Mouse (Mus musculus) midbrain, embryonic 13.5 days (tissue): ENCODE data around the gene Tmem56. TPM values are rescaled to one million over a fixed set of nuclear protein-coding genes. Genes with fewer than 3 reads are reported as not detected.

ENCODE experiments used
- ATAC-seq: fragments of 200-750 bp; cut with Nextera tagmentation; 2 replicates; pipeline ENCODE4 v1.8.0; 2017; ENCODE audit warnings: mild to moderate bottlenecking, moderate TSS enrichment, moderate library complexity
- H3K27ac ChIP-seq: fragments of 300-500 bp; sonication (generic); 2 replicates; pipeline ENCODE4 v1.5.1; 2015; ENCODE audit warnings: inconsistent platforms, mild to moderate bottlenecking, moderate library complexity
- H3K27me3 ChIP-seq: fragments of 300-500 bp; sonication (generic); 2 replicates; pipeline ENCODE4 v1.6.1; 2015; ENCODE audit warnings: mild to moderate bottlenecking, inconsistent platforms
- H3K36me3 ChIP-seq: fragments of 300-500 bp; sonication (generic); 2 replicates; pipeline ENCODE4 v1.6.1; 2015; ENCODE audit warnings: mild to moderate bottlenecking, inconsistent platforms
- H3K4me1 ChIP-seq: fragments of 300-500 bp; sonication (generic); replicated peaks from 2 replicates; pipeline ENCODE4 v1.6.1; 2015; ENCODE audit warnings: inconsistent platforms
- H3K4me2 ChIP-seq: fragments of 300-500 bp; sonication (generic); replicated peaks from 2 replicates; pipeline ENCODE4 v1.6.1; 2015; ENCODE audit warnings: moderate library complexity, mild to moderate bottlenecking, inconsistent platforms
- H3K4me3 ChIP-seq: fragments of 300-500 bp; sonication (generic); replicated peaks from 2 replicates; pipeline ENCODE4 v1.5.1; 2015; ENCODE audit warnings: mild to moderate bottlenecking, inconsistent platforms
- H3K9ac ChIP-seq: fragments of 300-500 bp; sonication (generic); replicated peaks from 2 replicates; pipeline ENCODE4 v1.6.1; 2015; ENCODE audit warnings: mild to moderate bottlenecking, inconsistent platforms
- H3K9me3 ChIP-seq: fragments of 300-500 bp; sonication (generic); 2 replicates; pipeline ENCODE4 v1.6.1; 2016; ENCODE audit warnings: mild to moderate bottlenecking, inconsistent platforms
- WGBS: fragments of 180-500 bp; shearing (Covaris S2); methylation state at CpG from one replicate; pipeline ENCODE4 v1.1.7; 2015; 5-methylcytosine and 5-hydroxymethylcytosine counted together
- polyA plus RNA-seq: library from polyadenylated mRNA; unstranded; fragments of >200 nt; fragmentation: Nextera tagmentation; extraction: Ambion mirVana; gene quantifications from 2 replicates; pipeline ENCODE4 v1.2.1, GENCODE M21; 2015

Tmem56 gene
- polyA plus RNA-seq, 1 experiment from 2014 or later: 1.2 TPM

DNA sequence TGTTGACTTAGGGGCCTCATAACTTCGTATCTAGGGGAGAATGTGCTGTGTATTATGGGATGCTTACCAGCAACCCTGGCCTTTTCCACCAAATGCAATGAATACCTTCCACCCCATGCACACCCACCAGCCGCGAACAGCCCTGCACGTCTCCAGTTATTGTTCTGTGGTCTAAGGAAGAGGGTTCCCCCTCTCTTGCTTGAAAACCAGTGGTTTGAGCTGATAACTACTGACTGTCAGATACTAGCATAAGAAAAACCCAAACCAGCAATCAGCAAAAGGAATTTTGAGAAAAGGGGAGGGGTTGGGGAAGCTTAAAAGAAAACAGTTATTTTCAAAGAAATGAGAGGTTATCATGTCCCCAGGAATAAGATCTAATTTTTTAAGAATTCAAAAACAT is 26.5 kb upstream of the Tmem56 start:
- no peak for ATAC-seq
- no peaks in the 10 kb centered on the region for H3K36me3 ChIP-seq
- WGBS: 77% methylated on average over 4 of the region's 4 CpGs
- H3K27me3 ChIP-seq: no peaks in the 10 kb centered on the region
- H3K4me1 ChIP-seq: no peaks in the 10 kb centered on the region
- no peak overlapping the region for H3K4me3 ChIP-seq
- no peaks in the 10 kb centered on the region for H3K9me3 ChIP-seq
- H3K9ac ChIP-seq: no peak overlapping the region
- H3K4me2 ChIP-seq: no peak overlapping the region
- no peak overlapping the region for H3K27ac ChIP-seq

DNA sequence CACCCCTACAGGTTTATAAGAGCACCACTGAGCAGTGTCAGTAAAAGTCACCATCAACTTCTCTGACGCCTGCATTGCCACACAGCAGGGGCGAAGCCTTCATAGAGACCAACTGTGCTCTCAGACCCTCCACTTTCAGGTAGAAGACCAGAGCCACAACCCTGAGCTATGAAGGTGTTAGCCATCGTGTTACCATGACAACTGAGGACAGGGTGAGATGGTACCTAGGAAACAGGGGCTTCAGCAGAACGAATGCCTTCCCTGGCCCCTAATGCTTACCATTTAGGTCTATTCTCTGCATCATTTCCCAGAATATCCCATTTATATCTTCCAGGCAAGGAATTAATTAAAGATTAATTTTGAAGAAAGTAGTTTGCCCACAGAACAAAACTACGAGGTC is 26.0 kb upstream of the Tmem56 start:
- peak; percentile 44; the same call in 1 of the 2 replicates for ATAC-seq
- WGBS: 82% methylated on average over 5 of the region's 5 CpGs
- Histone ChIP-seq H3K27ac (no peak overlapping the region), H3K9ac (no peak overlapping the region), H3K36me3 (no peaks in the 10 kb centered on the region), H3K4me1 (no peaks in the 10 kb centered on the region), H3K9me3 (no peaks in the 10 kb centered on the region), H3K27me3 (no peaks in the 10 kb centered on the region), H3K4me3 (no peak overlapping the region), H3K4me2 (no peak overlapping the region)

DNA sequence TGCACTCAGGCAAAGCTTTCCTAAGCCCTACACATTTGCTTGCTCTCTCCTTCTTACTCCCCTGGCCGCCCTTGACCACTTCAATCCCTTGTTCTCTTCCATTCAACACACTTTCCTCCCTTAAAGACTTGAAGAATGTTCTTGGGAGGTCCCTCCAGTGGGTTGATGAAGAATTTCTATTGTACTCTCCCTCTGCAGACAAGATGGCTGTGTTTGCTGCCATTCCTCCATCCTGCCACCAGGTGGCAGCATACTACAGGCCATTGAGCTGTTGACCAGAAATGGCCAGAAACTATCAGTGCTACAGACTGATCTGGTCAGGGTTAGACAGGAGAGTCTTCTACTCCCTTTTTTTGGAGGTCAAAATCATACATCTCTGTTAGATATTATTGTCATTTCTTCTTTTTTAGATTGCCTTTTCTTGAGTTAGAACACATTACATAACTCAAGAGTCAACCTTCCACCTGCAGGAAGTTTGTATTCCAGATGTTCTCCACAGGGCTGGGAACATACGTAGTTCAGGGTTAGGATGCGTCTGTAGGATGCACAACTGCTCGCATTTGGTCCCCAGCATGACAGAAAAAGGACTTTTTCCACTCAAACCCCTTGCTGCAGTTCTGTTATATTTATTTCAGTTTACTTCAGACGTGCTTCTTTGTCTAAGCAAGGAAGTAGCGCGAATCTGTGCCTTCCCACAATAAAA is 24.8 kb upstream of the Tmem56 start:
- Histone ChIP-seq H3K4me1 (no peaks in the 10 kb centered on the region), H3K36me3 (no peaks in the 10 kb centered on the region), H3K9ac (no peak overlapping the region), H3K4me2 (no peak overlapping the region), H3K27ac (no peak overlapping the region), H3K4me3 (no peak overlapping the region), H3K9me3 (no peaks in the 10 kb centered on the region), H3K27me3 (no peaks in the 10 kb centered on the region)
- ATAC-seq: peak; percentile 75
- 76% methylated on average over 7 of the region's 7 CpGs for WGBS

DNA sequence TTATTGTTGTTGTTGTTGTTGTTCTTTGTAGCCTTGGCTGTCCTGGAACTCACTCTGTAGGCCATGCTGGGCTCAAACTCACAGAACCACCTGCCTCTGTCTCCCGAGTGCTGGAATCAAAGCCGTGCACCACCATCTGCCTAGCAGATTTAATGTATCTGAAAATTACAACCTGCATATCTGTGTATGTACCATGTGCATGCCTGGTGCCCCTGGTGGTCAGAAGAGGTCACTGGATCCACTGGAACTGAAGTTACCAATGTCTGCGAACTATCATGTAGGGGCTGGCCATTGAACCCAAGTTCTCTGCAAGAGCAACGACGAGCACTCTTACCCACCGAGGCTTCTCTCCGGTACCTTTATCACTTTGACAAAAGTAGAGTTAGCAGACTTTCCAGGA is 23.7 kb upstream of the Tmem56 start:
- ATAC-seq: no peak
- Histone ChIP-seq H3K27ac (no peak overlapping the region), H3K36me3 (no peaks in the 10 kb centered on the region), H3K9me3 (no peaks in the 10 kb centered on the region), H3K9ac (no peak overlapping the region), H3K4me2 (no peak overlapping the region), H3K4me1 (no peaks in the 10 kb centered on the region), H3K27me3 (no peaks in the 10 kb centered on the region), H3K4me3 (no peak overlapping the region)
- 92% methylated on average over 7 of the region's 7 CpGs for WGBS

DNA sequence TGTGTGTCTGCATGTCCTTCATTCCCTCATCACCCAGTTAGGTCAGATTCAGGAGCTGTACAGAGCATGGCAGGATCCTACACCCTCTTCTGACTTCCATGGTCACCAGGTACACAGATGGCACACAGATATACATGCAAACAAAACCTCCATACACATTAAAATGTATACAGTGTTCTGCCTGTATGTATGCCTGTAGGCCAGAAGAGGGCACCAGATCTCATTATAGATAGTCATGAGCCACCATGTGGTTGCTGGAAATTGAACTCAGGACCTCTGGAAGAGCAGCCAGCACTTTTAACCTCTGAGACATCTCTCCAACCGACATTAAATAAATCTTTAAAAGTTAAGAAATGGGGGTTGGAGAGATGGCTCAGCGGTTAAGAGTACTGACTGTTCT is 11.3 kb upstream of the Tmem56 start:
- WGBS: 72% methylated on average over 2 of the region's 2 CpGs
- Histone ChIP-seq H3K4me3 (no peak overlapping the region), H3K36me3 (no peaks in the 10 kb centered on the region)

DNA sequence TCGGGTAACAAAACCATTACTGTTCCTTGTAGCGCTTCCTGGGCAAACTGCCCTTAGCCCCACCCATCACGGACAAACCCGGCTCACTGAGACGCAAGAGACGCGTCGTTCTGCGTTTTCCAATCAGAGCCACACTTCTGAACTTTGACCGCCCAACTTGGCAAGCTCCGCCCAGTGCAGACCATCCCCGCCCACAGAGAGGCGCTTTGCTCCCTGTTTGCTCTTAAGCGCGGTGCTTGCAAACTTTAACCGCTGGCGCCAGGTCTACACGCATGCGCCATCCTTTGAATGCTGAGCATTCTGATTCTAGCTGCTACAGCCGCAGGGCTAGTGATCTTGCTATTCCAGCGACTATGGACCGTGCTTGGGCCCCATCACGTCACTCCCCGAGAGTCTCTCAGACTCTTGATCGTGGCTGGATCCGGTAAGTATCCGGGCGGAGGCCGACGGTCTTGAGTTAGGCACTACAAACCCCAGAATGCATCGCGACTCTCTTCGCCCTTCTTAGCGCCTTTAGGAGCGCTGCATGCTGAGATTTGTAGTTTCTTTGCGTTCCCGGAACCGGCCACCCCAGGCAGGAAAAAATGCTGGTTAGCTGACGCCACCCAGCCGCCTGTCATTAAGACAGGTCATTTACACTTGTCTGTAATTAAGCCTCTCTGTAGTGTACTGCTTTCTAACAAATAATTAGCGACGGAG is 8.8 kb upstream of the Tmem56 start, which contains the start of gene Alg14:
Alg14 (plus strand) TSS at position 214 of the 699 bp plus-strand sequence.
- under 1% methylated on average over 42 of the region's 42 CpGs for WGBS
- peak; percentile 98 for ATAC-seq
- H3K4me3 ChIP-seq: peak within 1 kb of the TSS; percentile 54

More for the DNA sequence above, 11.3 kb upstream of the Tmem56 start:
- Histone ChIP-seq H3K9ac (no peak overlapping the region), H3K4me2 (no peak overlapping the region), H3K9me3 (no peaks in the 10 kb centered on the region), H3K4me1 (0 out of 2 replicates have a peak, but pooled peaks cover 11% of the 10 kb centered on the region), H3K27ac (no peak overlapping the region), H3K27me3 (no peaks in the 10 kb centered on the region)
- no peak for ATAC-seq

DNA sequence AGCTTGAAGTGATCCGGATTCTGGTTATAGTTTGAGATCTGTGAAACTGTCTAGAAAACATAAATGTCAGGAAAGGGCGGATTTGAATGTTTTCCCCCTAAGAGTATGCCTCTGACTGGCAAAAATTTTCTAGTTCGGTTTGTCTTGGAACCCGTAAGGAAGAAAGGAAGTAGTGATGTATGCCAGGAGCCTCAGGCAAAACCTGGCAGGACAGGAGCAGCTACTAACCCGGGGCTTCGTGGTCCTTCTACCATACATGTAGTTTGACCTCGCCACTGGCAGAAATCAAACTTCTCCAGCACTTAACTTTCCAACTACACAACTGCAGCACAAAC is 8.3 kb upstream of the Tmem56 start:
- Histone ChIP-seq H3K9me3 (no peaks in the 10 kb centered on the region), H3K9ac (peak overlapping the region; percentile 55), H3K27me3 (no peaks in the 10 kb centered on the region), H3K4me2 (peak overlapping the region; percentile 56), H3K36me3 (no peaks in the 10 kb centered on the region), H3K4me1 (0 out of 2 replicates have a peak, but pooled peaks cover 11% of the 10 kb centered on the region), H3K27ac (peak overlapping the region; percentile 48), H3K4me3 (peak overlapping the region; percentile 54)
- 6% methylated on average over 7 of the region's 7 CpGs for WGBS
- ATAC-seq: no peak

More for the DNA sequence above, 8.8 kb upstream of the Tmem56 start, which contains the start of gene Alg14:
- peak within 1 kb of the TSS; percentile 64 for H3K9ac ChIP-seq
- H3K27me3 ChIP-seq: no peaks in the 10 kb centered on the region
- H3K4me2 ChIP-seq: peak within 1 kb of the TSS; percentile 56
- 0 out of 2 replicates have a peak, but pooled peaks cover 11% of the 10 kb centered on the region for H3K4me1 ChIP-seq
- no peaks in the 10 kb centered on the region for H3K36me3 ChIP-seq
- peak within 1 kb of the TSS; percentile 89 for H3K27ac ChIP-seq
- no peaks in the 10 kb centered on the region for H3K9me3 ChIP-seq

DNA sequence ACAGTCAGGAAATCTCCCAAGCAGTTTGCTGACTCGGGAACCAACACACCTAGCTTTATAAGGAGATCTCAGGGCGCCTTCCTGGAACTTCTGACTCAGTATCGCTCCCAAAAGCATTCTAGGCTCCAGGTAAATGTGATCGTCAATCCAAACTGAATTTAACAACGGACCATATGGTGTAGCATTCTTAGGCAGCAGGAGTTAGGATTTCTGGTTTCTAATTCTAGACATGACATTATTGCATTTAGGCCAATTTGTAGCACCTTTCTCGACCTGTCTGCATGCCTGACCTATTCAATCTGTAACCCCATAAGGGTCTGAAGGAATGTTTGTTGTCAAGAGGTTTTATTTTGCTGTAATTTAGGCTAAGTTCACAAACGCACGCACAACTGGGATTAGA is 7.8 kb upstream of the Tmem56 start:
- Histone ChIP-seq H3K9ac (no peak overlapping the region; the same call in 1 of the 2 replicates), H3K36me3 (no peaks in the 10 kb centered on the region), H3K9me3 (no peaks in the 10 kb centered on the region), H3K27me3 (no peaks in the 10 kb centered on the region), H3K4me1 (0 out of 2 replicates have a peak, but pooled peaks cover 11% of the 10 kb centered on the region), H3K4me2 (peak overlapping the region; percentile 56), H3K4me3 (no peak overlapping the region; the same call in 1 of the 2 replicates), H3K27ac (no peak overlapping the region)
- no peak for ATAC-seq
- 84% methylated on average over 8 of the region's 8 CpGs for WGBS

DNA sequence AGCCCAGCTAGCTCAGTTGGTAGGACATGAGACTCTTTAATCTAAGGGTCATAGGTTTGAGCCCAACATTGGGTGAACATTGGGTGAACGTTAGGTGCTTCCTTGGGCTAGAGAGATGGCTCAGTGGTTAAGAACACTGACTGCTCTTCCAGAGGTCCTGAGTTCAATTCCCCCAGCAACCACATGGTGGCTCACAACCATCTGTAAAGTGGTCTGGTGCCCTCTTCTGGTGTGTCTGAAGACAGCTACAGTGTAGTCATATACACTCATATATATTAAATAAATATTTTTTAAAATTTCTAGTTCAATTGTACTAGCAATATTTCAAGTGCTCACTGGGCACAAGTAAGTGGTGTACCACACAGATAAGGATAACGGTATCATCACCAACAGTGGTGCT is 4.3 kb upstream of the Tmem56 start:
- Histone ChIP-seq H3K27me3 (no peaks in the 10 kb centered on the region), H3K27ac (no peak overlapping the region), H3K36me3 (no peaks in the 10 kb centered on the region), H3K4me2 (no peak overlapping the region), H3K9me3 (no peaks in the 10 kb centered on the region), H3K4me1 (0 out of 2 replicates have a peak, but pooled peaks cover 7% of the 10 kb centered on the region), H3K9ac (no peak overlapping the region), H3K4me3 (no peak overlapping the region)
- no peak for ATAC-seq
- 93% methylated on average over 2 of the region's 2 CpGs for WGBS

DNA sequence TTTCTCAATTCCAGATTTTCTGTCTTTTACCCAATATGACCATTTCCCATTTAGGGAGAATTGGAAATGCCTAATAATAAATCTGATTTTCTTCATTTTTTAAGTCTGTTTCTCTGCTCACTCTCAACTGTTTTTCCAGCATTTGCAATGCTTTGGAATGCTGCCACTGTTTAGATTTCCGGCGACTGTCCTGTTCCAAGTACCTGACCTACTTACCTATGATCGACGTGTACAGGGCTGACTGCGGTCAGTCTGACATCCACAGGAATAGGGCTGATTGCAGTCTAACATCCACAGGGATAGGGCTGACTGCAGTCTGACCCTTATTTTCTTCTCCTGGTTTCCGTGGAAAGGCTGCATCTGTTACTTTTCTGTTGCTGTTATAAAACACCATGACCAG is 2.3 kb upstream of the Tmem56 start:
- Histone ChIP-seq H3K9me3 (no peaks in the 10 kb centered on the region), H3K9ac (no peak overlapping the region), H3K36me3 (no peaks in the 10 kb centered on the region), H3K27ac (no peak overlapping the region), H3K27me3 (no peaks in the 10 kb centered on the region), H3K4me1 (no peaks in the 10 kb centered on the region), H3K4me3 (no peak overlapping the region), H3K4me2 (no peak overlapping the region)
- 96% methylated on average over 6 of the region's 6 CpGs for WGBS
- ATAC-seq: no peak

DNA sequence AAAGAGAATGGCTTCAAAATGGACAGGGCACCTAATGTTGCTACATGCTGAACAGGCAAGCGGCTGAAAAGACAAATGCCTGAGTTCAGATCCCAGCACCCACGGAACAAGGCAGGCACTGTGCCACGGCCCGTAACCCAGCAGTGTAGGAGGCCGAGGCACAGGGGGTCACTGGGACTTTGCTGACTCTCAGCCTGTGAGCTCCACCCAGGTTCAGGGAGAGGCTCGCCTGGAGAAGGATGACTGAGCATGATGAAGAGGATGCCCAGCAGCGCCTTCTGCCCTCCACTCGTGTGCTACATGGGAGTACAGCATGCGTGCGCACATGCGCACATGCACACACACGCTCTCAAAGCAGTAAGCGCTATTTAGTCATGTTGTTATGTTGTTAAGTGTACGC is 3.2 kb downstream of the Tmem56 start:
- Histone ChIP-seq H3K9ac (no peak overlapping the region), H3K36me3 (no peaks in the 10 kb centered on the region), H3K27me3 (no peaks in the 10 kb centered on the region), H3K4me1 (no peaks in the 10 kb centered on the region), H3K4me3 (no peak overlapping the region), H3K9me3 (no peaks in the 10 kb centered on the region), H3K27ac (no peak overlapping the region), H3K4me2 (no peak overlapping the region)
- ATAC-seq: no peak
- 86% methylated on average over 14 of the region's 14 CpGs for WGBS

DNA sequence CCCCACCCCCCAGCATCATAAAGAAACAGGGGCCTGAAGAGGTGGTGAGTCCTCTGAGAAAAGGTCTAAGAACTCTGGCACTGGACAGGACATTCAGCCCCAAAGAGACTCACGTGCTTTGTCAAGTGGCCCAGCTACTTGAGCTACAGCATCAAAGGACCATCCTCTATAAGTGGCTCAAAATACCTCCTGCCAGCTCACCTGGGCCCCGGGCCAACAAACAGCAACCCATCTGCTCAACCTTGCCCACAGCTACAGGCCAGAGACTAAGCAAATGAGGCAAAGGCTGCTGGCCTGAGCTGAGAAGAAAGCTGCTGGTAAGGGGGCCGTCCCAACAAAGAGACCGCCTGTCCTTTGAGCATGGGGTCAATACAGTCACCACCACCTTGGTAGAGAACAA is 5.3 kb downstream of the Tmem56 start:
- WGBS: 87% methylated on average over 4 of the region's 4 CpGs
- H3K4me2 ChIP-seq: no peak overlapping the region
- H3K9ac ChIP-seq: no peak overlapping the region
- no peak overlapping the region for H3K27ac ChIP-seq
- H3K4me1 ChIP-seq: no peaks in the 10 kb centered on the region
- H3K9me3 ChIP-seq: no peaks in the 10 kb centered on the region
- H3K4me3 ChIP-seq: no peak overlapping the region
- no peak for ATAC-seq
- H3K36me3 ChIP-seq: no peaks in the 10 kb centered on the region
- H3K27me3 ChIP-seq: no peaks in the 10 kb centered on the region
